10 mouse cellular contexts compared by ENCODE assay signal in genomic region chr2:33401217-33401616, GRCm38 (mm10). TPM values are rescaled to one million over a fixed set of nuclear protein-coding genes. Genes with fewer than 3 reads are reported as not detected.
A peak's percentile ranks its signal among the peaks of the same experiment; 100 is the strongest.
DNase-seq lines count a peak whose midpoint lies in the region; ATAC-seq lines count a peak whose summit lies in the region.
"Had no signal": no experiment of that assay in that cellular context is flagged by ENCODE, and none has a peak within 500 bp of the region (broad histone marks: within the 10 kb centered on the region; RNA-seq: fewer than 3 reads in every experiment).

No protein-coding gene starts in this region.

- peak; percentile 42 for DNase-seq in heart, embryonic 10.5 days (ENCODE audit: low spot score)
- no peak for DNase-seq in heart, postnatal 25 days (ENCODE audit: low spot score)
- peak; percentile 53 for DNase-seq in midbrain, embryonic 14.5 days
- peak; percentile 60 to 69 for DNase-seq in cerebellum, adult 18-20 months
- peak; percentile 24 for DNase-seq in retina, postnatal 1 day
- DNase-seq in adrenal gland, postnatal 14 days: no peak
- no peak for DNase-seq in spleen, postnatal 36 days (ENCODE audit: low spot score in 2 of 2)

- ATAC-seq in midbrain, embryonic 14.5 days (ENCODE audit: low FRiP score, low TSS enrichment): no peak
- ATAC-seq in midbrain, embryonic 13.5 days: no peak

- intact Hi-C loops in heart, postnatal 25 days (cut with DNase I): no loop called here

- H3K9me3 ChIP-seq in heart, embryonic 10.5 days: no peaks in the 10 kb centered on the region
- no peaks in the 10 kb centered on the region for H3K9me3 ChIP-seq in midbrain, embryonic 14.5 days (ENCODE audit: control insufficient read depth, low read length)
- no peaks in the 10 kb centered on the region for H3K9me3 ChIP-seq in midbrain, embryonic 13.5 days
- H3K9me3 ChIP-seq: hindbrain, embryonic 15.5 days; lung, embryonic 15.5 days had no signal

- H3K36me3 ChIP-seq in heart, embryonic 10.5 days: 0 out of 2 replicates have a peak, but pooled peaks cover under 1% of the 10 kb centered on the region
- peaks cover under 1% of the 10 kb centered on the region; the same call in 1 of the 2 replicates for H3K36me3 ChIP-seq in midbrain, embryonic 14.5 days (ENCODE audit: control insufficient read depth, insufficient read depth, low read length)
- H3K36me3 ChIP-seq in midbrain, embryonic 13.5 days: no peaks in the 10 kb centered on the region
- H3K36me3 ChIP-seq: hindbrain, embryonic 15.5 days; lung, embryonic 15.5 days had no signal

- 28% methylated on average over 3 of the region's 3 CpGs for WGBS in heart, embryonic 10.5 days
- WGBS in midbrain, embryonic 14.5 days: 31% methylated on average over 3 of the region's 3 CpGs
- WGBS in midbrain, embryonic 13.5 days: 38% methylated on average over 3 of the region's 3 CpGs

- H3K4me2 ChIP-seq in midbrain, embryonic 14.5 days (ENCODE audit: low read length): no peak overlapping the region
- H3K4me2 ChIP-seq in midbrain, embryonic 13.5 days (replicated peaks): no peak overlapping the region
- H3K4me2 ChIP-seq: hindbrain, embryonic 15.5 days; lung, embryonic 15.5 days had no signal

- no peak overlapping the region for H3K27ac ChIP-seq in heart, embryonic 10.5 days
- H3K27ac ChIP-seq in midbrain, embryonic 14.5 days (replicated peaks; ENCODE audit: low read depth, low read length): no peak overlapping the region
- no peak overlapping the region for H3K27ac ChIP-seq in midbrain, embryonic 13.5 days
- H3K27ac ChIP-seq: hindbrain, embryonic 15.5 days; lung, embryonic 15.5 days had no signal

- peaks cover 10% of the 10 kb centered on the region; the same call in 1 of the 2 replicates for H3K4me1 ChIP-seq in heart, embryonic 10.5 days
- no peaks in the 10 kb centered on the region for H3K4me1 ChIP-seq in midbrain, embryonic 14.5 days (ENCODE audit: control insufficient read depth, insufficient read depth, low read length)
- no peaks in the 10 kb centered on the region for H3K4me1 ChIP-seq in midbrain, embryonic 13.5 days (replicated peaks)
- H3K4me1 ChIP-seq: lung, embryonic 15.5 days had no signal

- H3K27me3 ChIP-seq in heart, embryonic 10.5 days (ENCODE audit: insufficient read depth, poor library complexity, severe bottlenecking): no peaks in the 10 kb centered on the region
- no peaks in the 10 kb centered on the region for H3K27me3 ChIP-seq in midbrain, embryonic 14.5 days (ENCODE audit: control insufficient read depth, insufficient read depth, low read length)
- H3K27me3 ChIP-seq in midbrain, embryonic 13.5 days: no peaks in the 10 kb centered on the region
- H3K27me3 ChIP-seq: hindbrain, embryonic 15.5 days; lung, embryonic 15.5 days had no signal

- no peak overlapping the region for H3K4me3 ChIP-seq in heart, embryonic 10.5 days
- H3K4me3 ChIP-seq in midbrain, embryonic 14.5 days (replicated peaks; ENCODE audit: low read depth, low read length): no peak overlapping the region
- no peak overlapping the region for H3K4me3 ChIP-seq in midbrain, embryonic 13.5 days (replicated peaks)
- H3K4me3 ChIP-seq: hindbrain, embryonic 15.5 days; lung, embryonic 15.5 days had no signal

- H3K9ac ChIP-seq in midbrain, embryonic 14.5 days (replicated peaks; ENCODE audit: low read length): no peak overlapping the region
- H3K9ac ChIP-seq in midbrain, embryonic 13.5 days (replicated peaks): no peak overlapping the region
- H3K9ac ChIP-seq: hindbrain, embryonic 15.5 days; lung, embryonic 15.5 days had no signal

RNA-seq across cellular contexts. Expression of gene Zbtb34, which starts 29.9 kb away (rescaled TPM):
- 5.0 and 5.6 TPM in 2 replicates for polyA plus RNA-seq in heart, embryonic 10.5 days (2016; fragmentation: Nextera tagmentation; extraction: Ambion mirVana)
- 1 to 10 TPM; 8.0 to 8.3 TPM for total RNA-seq in heart, postnatal 25 days (2021)
- polyA plus RNA-seq in midbrain, embryonic 14.5 days (2014; fragmentation: Nextera tagmentation; extraction: Ambion mirVana): 5.6 and 9.2 TPM in 2 replicates
- 6.9 and 7.3 TPM in 2 replicates for polyA plus RNA-seq in midbrain, embryonic 13.5 days (2015; fragmentation: Nextera tagmentation; extraction: Ambion mirVana)
- 12.7 and 15.1 TPM in 2 replicates for total RNA-seq in adrenal gland, postnatal 14 days (2021)

RNA-seq across cellular contexts. Expression of gene Ralgps1, which starts 29.9 kb away (rescaled TPM):
- 3.8 and 6.4 TPM in 2 replicates for polyA plus RNA-seq in heart, embryonic 10.5 days (2016; fragmentation: Nextera tagmentation; extraction: Ambion mirVana)
- total RNA-seq in heart, postnatal 25 days (2021): 1 to 10 TPM; 4.1 to 5.8 TPM
- polyA plus RNA-seq in midbrain, embryonic 14.5 days (2014; fragmentation: Nextera tagmentation; extraction: Ambion mirVana): 41.1 and 58.8 TPM in 2 replicates
- polyA plus RNA-seq in midbrain, embryonic 13.5 days (2015; fragmentation: Nextera tagmentation; extraction: Ambion mirVana): 36.5 and 37.0 TPM in 2 replicates
- 3.7 and 5.2 TPM in 2 replicates for total RNA-seq in adrenal gland, postnatal 14 days (2021)

Comparison
In these comparisons a context has a peak if more than half of its experiments do, and no peak if none do; other contexts are left out.
1. DNase-seq: peak in heart, embryonic 10.5 days (single experiment), midbrain, embryonic 14.5 days (single experiment), cerebellum, adult 18-20 months (2 of 2) and retina, postnatal 1 day (single experiment); none in heart, postnatal 25 days (single experiment), adrenal gland, postnatal 14 days (single experiment) and spleen, postnatal 36 days (0 of 2).